Mouse (Mus musculus) cerebellum, adult 2 months (tissue): ENCODE measurements at regions not wholly inside any gene's neighbourhood (a gene's known extent, or its start where the extent isn't known, plus 50 kb on each side); places are given as distances from the start of the nearest gene placed in this dataset.
"Not testable (repeated sequence)": the region's sequence is repeated elsewhere in the genome, so short reads cannot be mapped to it uniquely, and the experiment has no call there.

Experiments used
- DNase-seq, 2 experiments: peaks; one replicate each; pipeline ENCODE4 v3.0.0; 2021
- H3K27ac ChIP-seq: fragments of 200-500 bp; 2 replicates; pipeline ENCODE4 v1.5.1; 2012; ENCODE audit warnings: low read length, control low read depth, inconsistent platforms; ENCODE audit not compliant: insufficient read depth
- H3K27me3 ChIP-seq: fragments of 200-500 bp; 2 replicates; pipeline ENCODE4 v1.6.1; 2012; ENCODE audit warnings: inconsistent platforms, mild to moderate bottlenecking, low read length, moderate library complexity; ENCODE audit not compliant: control insufficient read depth, insufficient read depth
- H3K4me1 ChIP-seq: fragments of 200-500 bp; 2 replicates; pipeline ENCODE4 v1.6.1; 2011; ENCODE audit warnings: low read length; ENCODE audit not compliant: control insufficient read depth, insufficient read depth
- H3K4me3 ChIP-seq: fragments of 200-500 bp; replicated peaks from 2 replicates; pipeline ENCODE3; 2011; ENCODE audit warnings: mild to moderate bottlenecking, low read depth, low read length, control low read depth; ENCODE audit not compliant: insufficient read depth
- CTCF ChIP-seq: fragments of 200-500 bp; IDR thresholded peaks from 2 replicates; pipeline ENCODE4 v1.5.1; 2011; ENCODE audit warnings: low read depth, mild to moderate bottlenecking, control low read depth, low read length, moderate library complexity, borderline replicate concordance; ENCODE audit not compliant: insufficient read depth
- POLR2A ChIP-seq: fragments of 200-500 bp; IDR thresholded peaks from 2 replicates; pipeline ENCODE4 v1.6.1; 2011; ENCODE audit warnings: low read length, control low read depth, borderline replicate concordance; ENCODE audit not compliant: insufficient read depth
- WGBS: fragments of 180-500 bp; shearing (Covaris S2); methylation state at CpG from one replicate; pipeline ENCODE4 v1.1.7; 2018; 5-methylcytosine and 5-hydroxymethylcytosine counted together

DNA sequence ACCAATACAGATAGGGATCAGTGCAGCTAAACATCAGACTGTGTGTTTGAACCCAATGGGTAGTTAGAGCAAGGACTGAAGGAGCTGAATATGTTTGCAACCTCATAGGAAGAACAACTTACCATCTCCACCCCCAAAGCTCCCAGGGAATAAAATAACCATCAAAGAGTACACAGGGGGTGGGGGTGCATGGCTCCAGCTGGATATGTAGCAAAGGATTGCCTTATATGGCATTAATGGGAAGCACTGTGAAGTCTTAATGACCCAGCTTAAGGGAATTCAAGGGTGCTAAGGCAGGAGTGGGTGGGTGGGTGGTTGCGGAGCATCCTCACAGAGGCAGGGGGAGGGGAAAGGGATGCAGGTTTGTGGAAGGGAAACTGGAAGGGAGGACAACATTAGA, 404.0 kb upstream of the Gm12887 start:
- no peak for DNase-seq
- TF ChIP-seq POLR2A (no peak), CTCF (no peak)
- no peak overlapping the region for H3K4me3 ChIP-seq
- H3K27ac ChIP-seq: no peak overlapping the region
- no peaks in the 10 kb centered on the region for H3K4me1 ChIP-seq
- H3K27me3 ChIP-seq: no peaks in the 10 kb centered on the region
- WGBS: 86% methylated on average over 1 of the region's 1 CpGs

DNA sequence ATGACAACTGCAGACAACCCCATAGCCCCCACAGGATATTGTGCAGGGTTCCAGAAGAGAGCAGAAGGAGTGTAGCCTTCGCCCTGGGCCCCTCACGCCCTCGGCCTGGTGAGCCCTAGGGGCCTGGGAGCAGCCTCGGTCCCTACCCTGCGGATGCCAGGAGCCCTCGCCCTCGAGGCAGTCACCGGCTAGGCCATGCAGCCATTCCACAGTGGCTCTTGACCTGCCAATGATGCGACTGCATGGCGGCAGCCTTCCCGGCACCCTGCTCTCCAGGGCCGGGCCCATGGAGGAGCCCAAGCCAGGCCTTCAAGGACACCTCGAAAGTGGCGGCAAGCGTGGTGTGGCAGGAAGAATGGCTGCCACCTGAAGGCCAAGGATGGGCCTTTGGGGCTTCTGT, 401.0 kb upstream of the Gm12887 start:
- H3K4me3 ChIP-seq: no peak overlapping the region
- 88% methylated on average over 15 of the region's 15 CpGs for WGBS
- TF ChIP-seq POLR2A (no peak), CTCF (no peak)
- H3K4me1 ChIP-seq: no peaks in the 10 kb centered on the region
- H3K27me3 ChIP-seq: no peaks in the 10 kb centered on the region
- no peak for DNase-seq
- H3K27ac ChIP-seq: no peak overlapping the region

GRCm38 (mm10) chr4:122008938-122009459, 387.1 kb upstream of the Gm12887 start:
- peak; percentile 2 to 9 for DNase-seq
- WGBS: 93% methylated on average over 26 of the region's 26 CpGs

DNA sequence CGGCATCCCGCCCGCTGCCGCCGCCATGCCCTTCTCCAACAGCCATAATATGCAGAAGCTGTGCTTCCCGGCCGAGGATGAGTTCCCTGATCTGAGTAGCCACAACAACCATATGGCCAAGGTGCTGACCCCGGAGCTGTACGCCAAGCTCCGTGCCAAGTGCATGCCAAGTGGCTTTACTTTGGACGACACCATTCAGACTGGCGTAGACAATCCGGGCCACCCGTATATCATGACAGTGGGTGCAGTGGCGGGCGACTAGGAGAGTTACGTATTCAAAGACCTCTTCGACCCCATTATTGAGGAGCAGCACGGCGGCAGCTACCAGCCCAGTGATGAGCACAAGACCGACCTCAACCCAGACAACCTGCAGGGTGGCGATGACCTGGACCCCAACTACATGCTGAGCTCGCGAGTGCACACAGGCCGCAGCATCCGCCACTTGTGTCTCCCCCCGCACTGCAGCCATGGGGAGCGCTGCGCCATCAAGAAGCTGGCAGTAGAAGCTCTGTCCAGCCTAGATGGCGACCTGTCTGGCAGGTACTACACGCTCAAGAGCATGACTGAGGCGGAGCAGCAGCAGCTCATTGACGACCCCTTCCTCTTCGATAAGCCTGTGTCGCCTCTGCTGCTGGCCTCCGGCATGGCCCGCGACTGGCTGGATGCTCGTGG, 386.4 kb upstream of the Gm12887 start:
- DNase-seq: no peak
- Histone ChIP-seq H3K27me3 (no peaks in the 10 kb centered on the region), H3K4me3 (no peak overlapping the region), H3K4me1 (no peaks in the 10 kb centered on the region), H3K27ac (no peak overlapping the region)
- 94% methylated on average over 39 of the region's 39 CpGs for WGBS
- TF ChIP-seq CTCF (no peak), POLR2A (no peak)

More at GRCm38 (mm10) chr4:122008938-122009459, 387.1 kb upstream of the Gm12887 start:
- H3K27ac ChIP-seq, H3K4me3 ChIP-seq, H3K4me1 ChIP-seq, H3K27me3 ChIP-seq: not testable (repeated sequence)

DNA sequence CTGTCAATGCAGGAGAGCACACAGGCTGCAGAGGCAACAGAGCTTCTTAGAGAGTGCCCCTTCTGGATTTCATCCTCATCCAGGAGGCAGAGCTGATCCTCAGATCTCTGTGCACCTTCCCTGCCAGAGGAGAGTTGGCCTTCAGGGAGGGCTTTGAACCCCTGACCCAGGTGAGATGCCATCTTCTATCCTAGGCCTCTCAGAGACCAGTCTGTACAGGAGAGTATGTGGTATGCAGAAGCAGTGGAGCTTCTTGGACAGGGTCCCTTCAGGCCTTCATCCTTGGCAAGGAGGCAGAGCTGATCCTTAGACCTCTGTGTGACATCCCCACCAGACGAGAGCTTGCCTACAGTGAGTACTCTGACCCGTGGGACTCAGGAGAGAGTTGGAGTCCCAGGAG, 364.8 kb upstream of the Gm12887 start:
- H3K27ac ChIP-seq: no peak overlapping the region
- no peak for TF ChIP-seq CTCF
- TF ChIP-seq POLR2A: no peak
- WGBS: 58% methylated on average over 2 of the region's 2 CpGs
- no peak overlapping the region for H3K4me3 ChIP-seq
- H3K4me1 ChIP-seq: no peaks in the 10 kb centered on the region
- DNase-seq: no peak
- no peaks in the 10 kb centered on the region for H3K27me3 ChIP-seq

GRCm38 (mm10) chr4:121985371-121985770, 363.5 kb upstream of the Gm12887 start:
- Histone ChIP-seq H3K27ac (no peak overlapping the region), H3K27me3 (no peaks in the 10 kb centered on the region), H3K4me1 (no peaks in the 10 kb centered on the region), H3K4me3 (no peak overlapping the region)
- no peak for DNase-seq
- 73% methylated on average over 1 of the region's 1 CpGs for WGBS
- TF ChIP-seq CTCF (no peak), POLR2A (no peak)

DNA sequence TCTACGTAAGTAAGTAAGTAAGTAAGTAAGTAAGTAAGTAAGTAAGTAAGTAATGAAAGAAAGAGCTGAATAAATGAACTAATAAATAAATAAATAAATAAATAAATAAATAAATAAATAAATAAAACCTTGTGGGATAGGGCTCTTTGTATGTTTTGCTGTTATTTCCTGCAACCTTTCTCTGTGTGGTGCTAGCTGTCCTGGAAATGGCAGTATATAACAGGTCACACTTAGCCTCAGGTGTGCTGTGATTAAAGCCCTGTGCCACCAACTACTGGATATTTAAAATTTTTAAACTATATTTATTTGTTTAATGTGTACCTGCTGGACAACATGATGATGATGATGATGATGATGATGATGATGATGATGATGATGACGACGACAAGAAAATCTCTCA, 353.9 kb upstream of the Gm12887 start:
- H3K27me3 ChIP-seq: no peaks in the 10 kb centered on the region
- H3K4me3 ChIP-seq: no peak overlapping the region
- 85% methylated on average over 3 of the region's 3 CpGs for WGBS
- DNase-seq: no peak
- no peak for TF ChIP-seq POLR2A
- no peak for TF ChIP-seq CTCF
- no peak overlapping the region for H3K27ac ChIP-seq
- H3K4me1 ChIP-seq: no peaks in the 10 kb centered on the region
